Mouse (Mus musculus): ENCODE measurements around the gene Gpm6b. TPM values are rescaled to one million over a fixed set of nuclear protein-coding genes. Genes with fewer than 3 reads are reported as not detected.

Gene Gpm6b
- total RNA-seq, 4 experiments from 2014 or later: 10.5 to 11.3 (median 10.5) TPM

DNA sequence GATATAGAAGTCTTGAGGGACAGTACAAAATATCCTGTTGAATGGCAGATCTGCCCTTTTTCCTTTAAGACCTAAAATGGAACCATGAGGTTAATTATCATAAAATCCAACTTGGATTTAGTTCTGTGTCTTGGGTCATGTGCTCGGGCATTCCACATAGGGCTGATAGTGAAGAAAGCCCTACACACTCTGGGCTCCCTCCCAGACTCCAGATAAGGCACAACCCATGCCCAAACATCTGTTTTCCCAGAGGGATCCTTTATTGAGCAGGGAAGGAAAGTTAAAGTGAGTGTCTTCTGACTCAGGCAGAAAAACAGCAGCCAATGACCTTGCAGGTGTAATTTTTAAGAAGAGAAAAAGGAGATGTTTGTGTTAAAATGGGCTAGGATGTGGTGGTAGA, 116.2 kb downstream of the Gpm6b start:
- DNase-seq (ENCODE audit: low spot score): no peak

DNA sequence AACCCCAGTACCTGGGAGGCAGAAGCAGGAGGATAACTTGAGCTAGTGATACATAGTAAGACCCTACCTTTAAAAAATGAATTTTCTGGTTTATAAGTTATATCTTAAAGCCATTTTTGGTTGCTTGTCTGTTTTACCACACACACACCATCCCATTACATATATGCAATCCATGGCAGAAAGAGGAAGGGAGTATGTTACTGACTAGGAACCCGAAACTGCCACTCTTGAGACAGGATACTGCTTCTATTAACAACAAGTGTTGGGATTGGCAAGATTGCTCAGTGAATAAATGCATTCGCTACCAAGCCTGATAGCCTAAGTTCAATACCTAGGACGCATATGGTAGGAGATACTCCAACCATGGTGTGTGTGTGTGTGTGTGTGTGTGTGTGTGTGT, 117.6 kb downstream of the Gpm6b start:
- DNase-seq (ENCODE audit: low spot score): no peak

DNA sequence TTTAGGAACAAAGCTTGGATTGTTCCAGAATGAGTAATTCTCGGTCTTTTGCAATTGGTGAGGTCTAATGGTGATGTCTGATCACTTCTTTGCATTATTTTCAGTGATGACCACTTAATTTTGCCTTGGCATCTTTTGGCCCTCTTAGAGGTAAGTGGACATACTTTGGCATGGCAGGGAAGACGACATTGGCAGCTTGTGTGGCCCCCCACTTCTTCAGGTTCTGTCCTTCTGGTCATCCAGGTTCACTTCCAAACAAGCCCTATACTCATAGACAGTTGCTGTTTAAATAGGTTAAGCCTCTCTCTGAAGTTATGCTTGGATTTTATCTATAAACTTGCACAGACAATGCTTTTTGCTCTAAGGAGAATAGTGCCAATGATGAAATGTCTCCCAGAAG, 120.2 kb downstream of the Gpm6b start:
- no peak for DNase-seq (ENCODE audit: low spot score)

DNA sequence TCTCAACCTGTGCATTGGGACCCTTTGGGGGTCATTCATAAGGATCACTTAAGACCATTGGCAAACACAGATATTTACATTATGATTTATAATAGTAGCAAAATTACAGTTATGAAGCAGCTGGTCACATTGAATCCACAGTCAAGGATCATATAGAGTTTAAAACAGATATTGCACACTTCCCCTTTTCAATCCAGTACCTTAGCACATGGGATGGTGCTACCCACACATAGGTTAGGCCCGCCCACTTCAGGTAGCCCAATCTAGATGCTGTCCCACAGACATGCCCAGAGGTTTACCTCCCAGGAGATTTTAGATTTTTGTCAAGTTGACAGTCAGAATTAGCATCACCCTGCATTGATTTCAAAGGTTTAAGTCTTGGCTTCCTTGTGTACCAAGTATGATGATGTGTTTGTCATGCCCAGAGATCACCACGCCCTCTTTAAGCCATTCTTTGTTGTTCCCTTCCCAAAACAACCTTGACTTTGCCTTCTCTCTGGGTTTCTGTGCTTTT, 121.3 kb downstream of the Gpm6b start:
- DNase-seq (ENCODE audit: low spot score): no peak

DNA sequence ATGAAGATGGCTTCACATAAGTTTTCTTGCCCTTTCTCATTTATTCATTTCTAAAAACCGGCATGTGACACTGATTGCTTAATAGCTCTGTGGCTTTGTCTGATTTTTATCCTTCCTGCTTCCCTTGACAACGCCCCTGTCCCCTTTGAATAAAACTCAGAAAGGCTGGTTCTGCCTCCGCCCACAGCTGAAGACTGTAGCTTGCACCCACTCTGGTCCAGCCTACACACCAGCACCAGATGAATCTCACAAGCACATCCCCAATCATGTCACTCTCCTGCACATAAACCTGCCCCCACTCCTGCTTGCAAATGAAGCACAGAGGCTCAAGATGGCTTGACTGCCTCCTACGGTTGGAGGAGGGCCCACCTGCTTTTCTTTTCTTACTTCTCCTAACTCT, 121.7 kb downstream of the Gpm6b start:
- no peak for DNase-seq (ENCODE audit: low spot score)

DNA sequence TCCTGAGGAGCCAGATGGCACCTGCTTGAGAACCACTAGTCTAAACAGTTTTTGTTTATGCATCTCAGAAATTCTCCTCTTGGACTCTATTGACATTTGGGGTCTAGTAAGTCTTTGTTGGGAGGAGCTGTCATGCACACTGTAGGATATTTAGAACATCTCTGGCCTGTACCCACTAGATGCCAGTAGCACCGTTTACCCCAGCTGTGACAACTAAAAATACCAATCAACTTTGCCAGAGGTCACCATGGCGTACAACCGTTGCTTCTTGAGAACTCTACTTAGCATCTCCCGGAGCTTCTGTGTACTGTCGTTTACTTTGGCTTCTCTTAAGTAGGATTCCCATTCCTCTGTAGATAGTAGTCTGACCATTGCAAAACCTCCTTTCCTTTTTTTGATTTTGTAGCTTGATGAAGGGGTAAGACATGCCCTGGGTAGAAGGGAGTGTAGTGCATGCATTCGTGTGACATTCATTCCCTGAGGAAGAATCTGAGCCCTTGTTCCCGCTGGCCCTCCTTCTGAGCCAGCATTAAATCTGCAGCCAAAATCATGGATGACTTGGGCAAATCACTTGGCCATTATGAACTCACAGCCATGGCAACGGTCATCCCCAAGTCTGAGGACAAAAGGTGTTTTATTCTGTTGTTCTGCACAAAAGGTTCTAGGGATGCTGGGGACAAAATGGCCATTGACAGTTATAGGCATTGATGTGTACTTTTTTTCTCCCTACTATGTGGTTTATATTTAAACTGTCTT, 126.9 kb downstream of the Gpm6b start:
- DNase-seq (ENCODE audit: low spot score): no peak

DNA sequence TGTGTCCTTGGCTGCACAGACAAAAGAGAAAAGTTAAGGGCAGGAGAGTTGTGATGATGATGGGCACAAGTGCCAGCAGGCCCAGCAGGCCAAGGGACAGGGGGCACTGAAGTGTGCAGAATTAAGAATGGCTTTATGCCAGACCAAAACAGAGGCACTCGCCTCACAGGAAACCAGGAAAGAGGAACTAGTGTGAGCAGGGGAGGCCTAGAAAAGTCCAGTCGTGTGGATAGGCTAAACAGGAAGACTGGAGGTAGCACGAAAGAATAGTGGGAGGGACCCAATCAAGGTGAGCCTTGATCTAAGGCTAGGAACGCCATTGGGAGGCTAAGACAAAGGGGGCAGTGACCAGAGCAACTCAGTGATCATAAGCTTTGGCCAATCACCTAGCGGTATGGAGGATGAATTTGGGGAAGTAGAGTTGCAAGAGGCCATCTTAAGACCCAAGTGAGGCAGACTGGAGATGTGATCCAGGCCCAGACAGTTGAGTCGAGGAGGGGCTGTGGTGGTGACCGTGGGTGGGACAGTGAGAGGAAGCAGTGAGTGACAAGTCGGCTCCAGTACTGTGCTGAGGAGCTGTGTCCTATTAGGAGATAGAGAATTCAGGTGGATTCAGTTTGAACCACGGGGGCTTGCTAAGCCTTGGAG, 138.1 kb downstream of the Gpm6b start:
- no peak for DNase-seq (ENCODE audit: low spot score)

GRCm38 (mm10) chrX:166378652-166379051, 139.9 kb downstream of the Gpm6b start:
- no peak for DNase-seq (ENCODE audit: low spot score)

- no peak for DNase-seq (ENCODE audit: low spot score)
Measured at GRCm38 (mm10) chrX:166383606-166384005, 144.9 kb downstream of the Gpm6b start.

GRCm38 (mm10) chrX:166384935-166385334, 146.2 kb downstream of the Gpm6b start:
- DNase-seq (ENCODE audit: low spot score): peak; percentile 5

GRCm38 (mm10) chrX:166386656-166387055, 147.9 kb downstream of the Gpm6b start:
- no peak for DNase-seq (ENCODE audit: low spot score)

DNA sequence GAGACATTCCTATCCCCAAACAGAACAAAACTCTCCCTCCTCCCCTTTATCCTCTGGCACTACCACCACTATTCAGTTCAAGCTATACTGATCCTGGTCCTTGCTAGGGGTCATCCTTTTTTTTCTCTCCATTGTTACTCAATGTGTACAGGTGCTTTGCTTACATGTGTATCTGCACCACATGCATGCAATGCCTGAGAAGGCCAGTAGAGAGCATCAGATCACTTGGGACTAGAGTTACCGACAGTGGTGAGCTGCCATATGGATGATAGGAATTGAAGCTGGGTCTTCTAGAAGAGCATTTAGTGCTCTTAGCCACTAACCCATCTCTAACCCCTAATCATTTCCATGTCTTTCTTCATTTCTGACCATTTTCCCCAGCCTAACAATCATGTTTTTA, 155.0 kb downstream of the Gpm6b start:
- DNase-seq (ENCODE audit: low spot score): no peak

DNA sequence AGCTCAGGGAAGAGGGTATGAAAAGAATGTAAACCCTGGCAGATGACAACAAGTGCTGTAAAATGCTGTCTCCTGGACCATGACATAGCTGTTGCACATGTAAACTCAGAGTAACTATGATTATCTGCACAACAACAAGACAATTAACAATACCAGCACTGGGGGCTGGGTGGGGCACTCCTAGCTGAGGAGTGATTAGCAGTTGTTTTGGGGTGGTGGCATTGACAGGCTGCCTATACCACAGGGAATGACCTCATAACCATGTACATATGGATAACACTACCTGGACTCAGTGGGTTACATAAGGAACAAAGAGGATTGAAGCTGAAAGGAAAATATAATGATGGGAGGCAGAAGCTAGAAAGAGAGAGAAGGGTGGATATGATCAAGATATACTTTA, 169.2 kb downstream of the Gpm6b start:
- no peak for DNase-seq (ENCODE audit: low spot score)

GRCm38 (mm10) chrX:166416196-166416595, 177.5 kb downstream of the Gpm6b start:
- DNase-seq (ENCODE audit: low spot score): peak; percentile 2

- DNase-seq (ENCODE audit: low spot score): no peak
Measured at GRCm38 (mm10) chrX:166434812-166435211, 196.1 kb downstream of the Gpm6b start.

Other genes starting within 250 kb of the Gpm6b start
- 1 to 10 TPM; 2.0 to 3.1 (median 2.9) TPM for gene Gemin8, start 68.5 kb upstream of the Gpm6b start, total RNA-seq (2022)
- gene Trappc2, start 201.7 kb downstream of the Gpm6b start, total RNA-seq (2022): 10 to 100 TPM; 13.7 to 18.3 (median 15.3) TPM
- gene Ofd1, start 201.8 kb downstream of the Gpm6b start, total RNA-seq (2022): 1 to 10 TPM; 4.1 to 6.0 (median 4.7) TPM
- gene Rab9, start 241.0 kb downstream of the Gpm6b start, total RNA-seq (2022): 10 to 100 TPM; 23.2 to 25.8 (median 25.4) TPM

Data from heart, adult 8-10 months (tissue).